Mouse (Mus musculus) telencephalon, adult 2 months (tissue): ENCODE measurements at regions not wholly inside any gene's neighbourhood (a gene's known extent, or its start where the extent isn't known, plus 50 kb on each side); places are given as distances from the start of the nearest gene placed in this dataset.

ENCODE experiments used
- DNase-seq: peaks from one replicate; pipeline ENCODE4 v3.0.0-alpha.2; 2011; ENCODE audit warnings: low read depth, low spot score

GRCm38 (mm10) chr16:24054293-24054692, 65.6 kb upstream of the Bcl6 start:
- no peak for DNase-seq

GRCm38 (mm10) chr16:24053403-24053802, 64.8 kb upstream of the Bcl6 start:
- DNase-seq, result peak; percentile 54

GRCm38 (mm10) chr16:24050856-24051640, 62.4 kb upstream of the Bcl6 start:
- no peak for DNase-seq

GRCm38 (mm10) chr16:24043779-24044178, 55.1 kb upstream of the Bcl6 start:
- DNase-seq, result no peak

GRCm38 (mm10) chr16:24042977-24043376, 54.3 kb upstream of the Bcl6 start:
- DNase-seq, result no peak

- no peak for DNase-seq
These were observed 53.6 kb upstream of the Bcl6 start for GRCm38 (mm10) chr16:24042216-24042615.

GRCm38 (mm10) chr16:24041403-24041802, 52.8 kb upstream of the Bcl6 start:
- DNase-seq, result no peak

- DNase-seq, result no peak
These were observed 51.1 kb upstream of the Bcl6 start for GRCm38 (mm10) chr16:24039765-24040164.
